Comparison of ENCODE assay signal across 22 mouse cellular contexts in the genomic region with DNA sequence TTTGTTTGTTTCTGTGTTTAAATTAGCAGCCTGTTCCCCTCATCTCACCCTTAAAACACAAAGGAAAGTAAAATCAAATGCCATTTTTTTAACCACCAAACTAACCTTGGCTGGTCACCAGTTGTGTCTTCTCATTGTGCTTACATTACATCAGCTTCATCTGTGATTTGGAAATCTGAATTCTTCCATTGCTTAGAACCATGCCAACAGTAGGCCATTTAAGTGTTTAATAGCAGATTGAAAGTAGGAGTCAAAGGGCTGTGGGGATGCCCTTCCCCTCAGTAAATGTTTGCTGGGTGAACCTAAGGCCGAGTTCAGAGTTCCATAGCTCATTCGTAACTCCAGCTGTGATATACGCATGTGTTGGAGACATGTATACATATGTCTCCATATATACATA. TPM values are rescaled to one million over a fixed set of nuclear protein-coding genes. Genes with fewer than 3 reads are reported as not detected.
DNase-seq lines count a peak whose midpoint lies in the region; ATAC-seq lines count a peak whose summit lies in the region.
"Had no signal": no experiment of that assay in that cellular context is flagged by ENCODE, and none has a peak within 500 bp of the region (broad histone marks: within the 10 kb centered on the region; RNA-seq: fewer than 3 reads in every experiment).

No protein-coding gene starts in this region.

- H3K9ac ChIP-seq in liver, embryonic 16.5 days (ENCODE audit: low read depth, low read length), result no peak overlapping the region
- H3K9ac ChIP-seq in liver, embryonic 12.5 days, result no peak overlapping the region
- no peak overlapping the region for H3K9ac ChIP-seq in midbrain, embryonic 11.5 days (ENCODE audit: low read length)
- H3K9ac ChIP-seq: forebrain, postnatal 0 days; hindbrain, embryonic 12.5 days; hindbrain, embryonic 15.5 days had no signal

- no peaks in the 10 kb centered on the region for H3K27me3 ChIP-seq in liver, embryonic 16.5 days (ENCODE audit: control insufficient read depth, insufficient read depth, low read depth, low read length)
- no peaks in the 10 kb centered on the region for H3K27me3 ChIP-seq in liver, embryonic 12.5 days (replicated peaks)
- no peaks in the 10 kb centered on the region for H3K27me3 ChIP-seq in midbrain, embryonic 11.5 days (ENCODE audit: control insufficient read depth, insufficient read depth, low read length)
- H3K27me3 ChIP-seq in midbrain, embryonic 10.5 days (ENCODE audit: low read depth, poor library complexity, severe bottlenecking), result no peaks in the 10 kb centered on the region
- H3K27me3 ChIP-seq: hindbrain, embryonic 12.5 days; hindbrain, embryonic 15.5 days; Patski had no signal

- H3K9me3 ChIP-seq in liver, embryonic 16.5 days (replicated peaks; ENCODE audit: control insufficient read depth, low read length), result no peaks in the 10 kb centered on the region
- H3K9me3 ChIP-seq in liver, embryonic 12.5 days (replicated peaks), result no peaks in the 10 kb centered on the region
- H3K9me3 ChIP-seq in midbrain, embryonic 11.5 days (ENCODE audit: control insufficient read depth, low read length), result no peaks in the 10 kb centered on the region
- H3K9me3 ChIP-seq in midbrain, embryonic 10.5 days (replicated peaks), result no peaks in the 10 kb centered on the region
- H3K9me3 ChIP-seq: hindbrain, embryonic 12.5 days; hindbrain, embryonic 15.5 days had no signal

- H3K36me3 ChIP-seq in liver, embryonic 16.5 days (ENCODE audit: control insufficient read depth, insufficient read depth), result no peaks in the 10 kb centered on the region
- H3K36me3 ChIP-seq in liver, embryonic 12.5 days, result no peaks in the 10 kb centered on the region
- H3K36me3 ChIP-seq in midbrain, embryonic 11.5 days (ENCODE audit: control insufficient read depth, insufficient read depth, low read length), result no peaks in the 10 kb centered on the region
- H3K36me3 ChIP-seq in midbrain, embryonic 10.5 days, result no peaks in the 10 kb centered on the region
- H3K36me3 ChIP-seq: hindbrain, embryonic 12.5 days; hindbrain, embryonic 15.5 days had no signal

- intact Hi-C loops in left cerebral cortex, postnatal 4 days (cut with DNase I), result no loop called here

- H3K4me2 ChIP-seq in liver, embryonic 16.5 days (ENCODE audit: low read depth, low read length), result no peak overlapping the region
- H3K4me2 ChIP-seq in liver, embryonic 12.5 days, result no peak overlapping the region
- no peak overlapping the region for H3K4me2 ChIP-seq in midbrain, embryonic 11.5 days
- H3K4me2 ChIP-seq: heart, embryonic 11.5 days; hindbrain, embryonic 12.5 days; hindbrain, embryonic 15.5 days had no signal

- no peak overlapping the region for H3K4me3 ChIP-seq in liver, embryonic 16.5 days (ENCODE audit: low read depth, low read length)
- no peak overlapping the region for H3K4me3 ChIP-seq in liver, embryonic 12.5 days
- no peak overlapping the region for H3K4me3 ChIP-seq in midbrain, embryonic 11.5 days (ENCODE audit: low read depth, low read length)
- H3K4me3 ChIP-seq in midbrain, embryonic 10.5 days, result no peak overlapping the region
- H3K4me3 ChIP-seq: gastrocnemius, adult 2 months; hindbrain, embryonic 12.5 days; hindbrain, embryonic 15.5 days had no signal

- 82% methylated on average over 3 of the region's 3 CpGs for WGBS in liver, embryonic 16.5 days (ENCODE audit: insufficient replicate concordance)
- WGBS in liver, embryonic 12.5 days (ENCODE audit: insufficient replicate concordance), result 84% methylated on average over 3 of the region's 3 CpGs
- 92% methylated on average over 3 of the region's 3 CpGs for WGBS in midbrain, embryonic 11.5 days
- WGBS in midbrain, embryonic 10.5 days, result 90% methylated on average over 3 of the region's 3 CpGs

- H3K4me1 ChIP-seq in liver, embryonic 16.5 days (ENCODE audit: control insufficient read depth, low read depth, low read length), result no peaks in the 10 kb centered on the region
- no peaks in the 10 kb centered on the region for H3K4me1 ChIP-seq in liver, embryonic 12.5 days
- H3K4me1 ChIP-seq in midbrain, embryonic 11.5 days (ENCODE audit: control insufficient read depth, insufficient read depth, low read length), result no peaks in the 10 kb centered on the region
- H3K4me1 ChIP-seq in midbrain, embryonic 10.5 days, result no peaks in the 10 kb centered on the region
- H3K4me1 ChIP-seq: hindbrain, embryonic 12.5 days; hindbrain, embryonic 15.5 days had no signal

- peak; percentile 27; the same call in 1 of the 2 replicates for ATAC-seq in liver, embryonic 16.5 days (ENCODE audit: low read depth)
- no peak for ATAC-seq in liver, embryonic 12.5 days
- ATAC-seq in midbrain, embryonic 11.5 days (ENCODE audit: low FRiP score), result no peak
- ATAC-seq: CD4-positive, CD25-positive, alpha-beta regulatory T cell, adult 4 months; forebrain, embryonic 14.5 days; forebrain, postnatal 0 days had no signal

- DNase-seq in midbrain, embryonic 11.5 days (ENCODE audit: low spot score, missing footprints), result peak; percentile 54
- DNase-seq in midbrain, embryonic 10.5 days (ENCODE audit: low spot score), result no peak
- DNase-seq in adipocyte (ENCODE audit: low spot score), result peak; percentile 73
- DNase-seq in spleen, adult 18-20 months, result no peak
- no peak for DNase-seq in left cerebral cortex, postnatal 4 days
- DNase-seq: adrenal gland, adult 2 months; adrenal gland, postnatal 14 days; cerebellum, adult 11 months; cerebellum, adult 2 months; cerebellum, postnatal 14 days; forebrain, postnatal 0 days; gastrocnemius, adult 2 months; gastrocnemius, postnatal 14 days; heart, adult 11 months had no signal

- H3K27ac ChIP-seq in liver, embryonic 16.5 days (ENCODE audit: low read length), result no peak overlapping the region
- H3K27ac ChIP-seq in liver, embryonic 12.5 days, result no peak overlapping the region
- no peak overlapping the region for H3K27ac ChIP-seq in midbrain, embryonic 11.5 days (ENCODE audit: low read depth, low read length)
- H3K27ac ChIP-seq in midbrain, embryonic 10.5 days (replicated peaks), result no peak overlapping the region
- H3K27ac ChIP-seq: gastrocnemius, adult 2 months; hindbrain, embryonic 12.5 days; hindbrain, embryonic 15.5 days had no signal

RNA-seq across cellular contexts. Expression of a gene that starts 10.8 kb away (rescaled TPM):
- 48.2 and 48.3 TPM in 2 replicates for polyA plus RNA-seq in liver, embryonic 16.5 days (2015; fragmentation: Nextera tagmentation; extraction: Ambion mirVana)
- 59.7 and 61.2 TPM in 2 replicates for polyA plus RNA-seq in liver, embryonic 12.5 days (2016; fragmentation: Nextera tagmentation; extraction: Ambion mirVana)
- polyA plus RNA-seq in midbrain, embryonic 11.5 days (2014; fragmentation: Nextera tagmentation; extraction: Ambion mirVana), result 52.2 and 58.2 TPM in 2 replicates
- polyA plus RNA-seq in midbrain, embryonic 10.5 days (2016; fragmentation: Nextera tagmentation; extraction: Ambion mirVana), result 42.3 and 48.6 TPM in 2 replicates
- total RNA-seq in left cerebral cortex, postnatal 4 days (2021), result 100 to 1,000 TPM; 103 to 106 TPM

Comparison
In these comparisons a context has a peak if more than half of its experiments do, and no peak if none do; other contexts are left out.
1. DNase-seq: peak in midbrain, embryonic 11.5 days (single experiment) and adipocyte (single experiment); none in midbrain, embryonic 10.5 days (single experiment), spleen, adult 18-20 months (0 of 2) and left cerebral cortex, postnatal 4 days (single experiment).